15 mouse cellular contexts compared by ENCODE assay signal in the genomic region with DNA sequence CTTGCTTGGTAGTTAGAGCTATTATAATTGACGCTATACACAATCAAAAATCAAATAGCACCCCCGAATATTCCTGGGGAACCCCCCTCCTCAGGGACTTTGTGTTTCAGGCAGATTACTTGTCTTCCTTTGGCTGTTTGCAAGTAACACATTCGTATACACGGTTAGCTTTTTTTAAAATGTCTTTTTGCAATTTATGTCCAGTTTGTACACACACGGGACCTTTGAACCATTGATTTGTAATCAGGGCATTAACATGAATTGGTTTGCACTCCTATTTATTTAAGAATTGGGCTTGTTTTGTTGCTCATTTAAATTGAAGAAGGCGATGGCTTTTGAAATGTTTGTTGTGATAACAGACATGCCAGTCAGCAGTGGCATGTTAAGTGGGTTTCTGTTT. TPM values are rescaled to one million over a fixed set of nuclear protein-coding genes. Genes with fewer than 3 reads are reported as not detected.
DNase-seq lines count a peak whose midpoint lies in the region; ATAC-seq lines count a peak whose summit lies in the region.
"Had no signal": no experiment of that assay in that cellular context is flagged by ENCODE, and none has a peak within 500 bp of the region (broad histone marks: within the 10 kb centered on the region; RNA-seq: fewer than 3 reads in every experiment).

No protein-coding gene starts in this region.

- no peaks in the 10 kb centered on the region for H3K36me3 ChIP-seq in embryonic facial prominence, embryonic 11.5 days (replicated peaks; ENCODE audit: control insufficient read depth, insufficient read depth, low read depth, low read length)
- no peaks in the 10 kb centered on the region for H3K36me3 ChIP-seq in forebrain, embryonic 11.5 days (ENCODE audit: control insufficient read depth, insufficient read depth, low read length)
- H3K36me3 ChIP-seq in hindbrain, embryonic 16.5 days (ENCODE audit: control insufficient read depth, insufficient read depth, low read length): no peaks in the 10 kb centered on the region
- no peaks in the 10 kb centered on the region for H3K36me3 ChIP-seq in neural tube, embryonic 15.5 days
- H3K36me3 ChIP-seq: limb, embryonic 15.5 days had no signal

- ATAC-seq in embryonic facial prominence, embryonic 11.5 days (replicated peaks; ENCODE audit: insufficient number of reproducible peaks, low FRiP score, low TSS enrichment, low read depth): no peak
- no peak for ATAC-seq in forebrain, embryonic 11.5 days (replicated peaks; ENCODE audit: low FRiP score)
- no peak for ATAC-seq in hindbrain, embryonic 16.5 days
- ATAC-seq in neural tube, embryonic 15.5 days (ENCODE audit: low FRiP score): no peak

- peaks cover 13% of the 10 kb centered on the region for H3K4me1 ChIP-seq in embryonic facial prominence, embryonic 11.5 days (ENCODE audit: control insufficient read depth, insufficient read depth, low read length)
- no peaks in the 10 kb centered on the region; the same call in 1 of the 2 replicates for H3K4me1 ChIP-seq in forebrain, embryonic 11.5 days (replicated peaks; ENCODE audit: control insufficient read depth, insufficient read depth, low read length)
- H3K4me1 ChIP-seq in hindbrain, embryonic 16.5 days (ENCODE audit: control insufficient read depth, insufficient read depth, low read depth, low read length): peaks cover 22% of the 10 kb centered on the region
- peaks cover 32% of the 10 kb centered on the region for H3K4me1 ChIP-seq in neural tube, embryonic 15.5 days

- no peak overlapping the region for H3K4me2 ChIP-seq in embryonic facial prominence, embryonic 11.5 days (ENCODE audit: low read depth, low read length)
- H3K4me2 ChIP-seq in forebrain, embryonic 11.5 days (ENCODE audit: low read depth, low read length, severe bottlenecking): peak overlapping the region; percentile 77
- H3K4me2 ChIP-seq in hindbrain, embryonic 16.5 days (ENCODE audit: low read length): peak overlapping the region; percentile 31
- peak overlapping the region; percentile 89 for H3K4me2 ChIP-seq in neural tube, embryonic 15.5 days

- DNase-seq in embryonic facial prominence, embryonic 11.5 days (ENCODE audit: low spot score): peak; percentile 12
- no peak for DNase-seq in forebrain, embryonic 11.5 days (ENCODE audit: low spot score)
- DNase-seq in adrenal gland, postnatal 4 days (ENCODE audit: low spot score in 2 of 2): no peak
- DNase-seq in spleen, postnatal 4 days (ENCODE audit: low spot score in 2 of 2): no peak
- DNase-seq in layer of hippocampus, adult 8-10 months (ENCODE audit: low spot score in 2 of 2): no peak
- DNase-seq: adrenal gland, postnatal 36 days; cerebellum, adult 2 months; heart, adult 11 months; heart, postnatal 4 days; thymus, postnatal 25 days had no signal

- H3K4me3 ChIP-seq in embryonic facial prominence, embryonic 11.5 days (ENCODE audit: low read depth, low read length): no peak overlapping the region
- peak overlapping the region; percentile 85 for H3K4me3 ChIP-seq in forebrain, embryonic 11.5 days (ENCODE audit: low read depth, low read length)
- H3K4me3 ChIP-seq in hindbrain, embryonic 16.5 days (ENCODE audit: low read length): peak overlapping the region; percentile 51
- peak overlapping the region; percentile 52 for H3K4me3 ChIP-seq in neural tube, embryonic 15.5 days (replicated peaks)

- no peaks in the 10 kb centered on the region for H3K9me3 ChIP-seq in embryonic facial prominence, embryonic 11.5 days (replicated peaks; ENCODE audit: control insufficient read depth, low read length)
- H3K9me3 ChIP-seq in forebrain, embryonic 11.5 days (ENCODE audit: control insufficient read depth, low read length): no peaks in the 10 kb centered on the region; the same call in 1 of the 2 replicates
- H3K9me3 ChIP-seq in hindbrain, embryonic 16.5 days (ENCODE audit: control insufficient read depth, low read length): 0 out of 2 replicates have a peak, but pooled peaks cover 2% of the 10 kb centered on the region
- 0 out of 2 replicates have a peak, but pooled peaks cover under 1% of the 10 kb centered on the region for H3K9me3 ChIP-seq in neural tube, embryonic 15.5 days (replicated peaks)
- H3K9me3 ChIP-seq: limb, embryonic 15.5 days had no signal

- no peak overlapping the region for H3K9ac ChIP-seq in embryonic facial prominence, embryonic 11.5 days (replicated peaks; ENCODE audit: low read length)
- H3K9ac ChIP-seq in forebrain, embryonic 11.5 days (ENCODE audit: low read length): no peak overlapping the region; the same call in 1 of the 2 replicates
- H3K9ac ChIP-seq in hindbrain, embryonic 16.5 days (ENCODE audit: low read depth, low read length): no peak overlapping the region
- H3K9ac ChIP-seq in neural tube, embryonic 15.5 days (replicated peaks): no peak overlapping the region
- H3K9ac ChIP-seq: limb, embryonic 15.5 days had no signal

- peaks cover 45% of the 10 kb centered on the region for H3K27me3 ChIP-seq in embryonic facial prominence, embryonic 11.5 days (ENCODE audit: control insufficient read depth, insufficient read depth, low read length)
- H3K27me3 ChIP-seq in forebrain, embryonic 11.5 days (ENCODE audit: control insufficient read depth, insufficient read depth, low read length): peaks cover 6% of the 10 kb centered on the region
- H3K27me3 ChIP-seq in hindbrain, embryonic 16.5 days (replicated peaks; ENCODE audit: control insufficient read depth, insufficient read depth, low read length): peaks cover 13% of the 10 kb centered on the region
- peaks cover 51% of the 10 kb centered on the region for H3K27me3 ChIP-seq in neural tube, embryonic 15.5 days (replicated peaks)
- H3K27me3 ChIP-seq: CH12.LX had no signal

- WGBS in embryonic facial prominence, embryonic 11.5 days: 6% methylated on average over 6 of the region's 6 CpGs
- WGBS in forebrain, embryonic 11.5 days: 5% methylated on average over 6 of the region's 6 CpGs
- WGBS in hindbrain, embryonic 16.5 days: 8% methylated on average over 6 of the region's 6 CpGs
- 6% methylated on average over 6 of the region's 6 CpGs for WGBS in neural tube, embryonic 15.5 days

- no peak overlapping the region for H3K27ac ChIP-seq in embryonic facial prominence, embryonic 11.5 days (replicated peaks; ENCODE audit: low read depth, low read length)
- no peak overlapping the region for H3K27ac ChIP-seq in forebrain, embryonic 11.5 days (ENCODE audit: low read depth, low read length)
- H3K27ac ChIP-seq in hindbrain, embryonic 16.5 days (ENCODE audit: low read depth, low read length): no peak overlapping the region
- no peak overlapping the region for H3K27ac ChIP-seq in neural tube, embryonic 15.5 days (replicated peaks)
- H3K27ac ChIP-seq: kidney, postnatal 0 days; limb, embryonic 15.5 days had no signal

RNA-seq across cellular contexts. Expression of a gene that starts 1.0 kb away (rescaled TPM):
- 2.7 and 5.0 TPM in 2 replicates for polyA plus RNA-seq in embryonic facial prominence, embryonic 11.5 days (2014; fragmentation: Nextera tagmentation; extraction: Ambion mirVana)
- polyA plus RNA-seq in forebrain, embryonic 11.5 days (2014; fragmentation: Nextera tagmentation; extraction: Ambion mirVana): 21.6 and 23.8 TPM in 2 replicates
- polyA plus RNA-seq in hindbrain, embryonic 16.5 days (2015; fragmentation: Nextera tagmentation; extraction: Ambion mirVana): 2.2 and 3.6 TPM in 2 replicates
- 2.8 and 3.7 TPM in 2 replicates for polyA plus RNA-seq in neural tube, embryonic 15.5 days (2015; fragmentation: Nextera tagmentation; extraction: Ambion mirVana)
- under 1 TPM; 0.11 to 0.17 TPM for total RNA-seq in adrenal gland, postnatal 4 days (2021)
- total RNA-seq in layer of hippocampus, adult 8-10 months (2022): 10 to 100 TPM in 2 of 4 experiments, 1 to 10 TPM in 2; 7.5 to 10.4 (median 9.3) TPM
- total RNA-seq: CH12.LX; heart, postnatal 4 days had no signal
- polyA plus RNA-seq: kidney, postnatal 0 days had no signal

RNA-seq across cellular contexts. Expression of a gene that starts 29.0 kb away (rescaled TPM):
- not detected in 2 replicates for polyA plus RNA-seq in embryonic facial prominence, embryonic 11.5 days (2014; fragmentation: Nextera tagmentation; extraction: Ambion mirVana)
- not detected in 2 replicates for polyA plus RNA-seq in forebrain, embryonic 11.5 days (2014; fragmentation: Nextera tagmentation; extraction: Ambion mirVana)
- polyA plus RNA-seq in hindbrain, embryonic 16.5 days (2015; fragmentation: Nextera tagmentation; extraction: Ambion mirVana): not detected in 2 replicates
- polyA plus RNA-seq in neural tube, embryonic 15.5 days (2015; fragmentation: Nextera tagmentation; extraction: Ambion mirVana): not detected in 2 replicates
- total RNA-seq in adrenal gland, postnatal 4 days (2021): not detected
- not detected for total RNA-seq in layer of hippocampus, adult 8-10 months (2022)
- total RNA-seq: adrenal gland, postnatal 36 days; CH12.LX; heart, postnatal 4 days had no signal
- polyA plus RNA-seq: cerebellum, adult 2 months; kidney, postnatal 0 days; limb, embryonic 15.5 days had no signal
